Mouse (Mus musculus) kidney, adult 8-10 months (tissue): Measurements from ENCODE around the gene Pln.

Experiments
- DNase-seq, 2 experiments: peaks; one replicate each; pipeline ENCODE4 v3.0.0; 2022

Pln gene

DNA sequence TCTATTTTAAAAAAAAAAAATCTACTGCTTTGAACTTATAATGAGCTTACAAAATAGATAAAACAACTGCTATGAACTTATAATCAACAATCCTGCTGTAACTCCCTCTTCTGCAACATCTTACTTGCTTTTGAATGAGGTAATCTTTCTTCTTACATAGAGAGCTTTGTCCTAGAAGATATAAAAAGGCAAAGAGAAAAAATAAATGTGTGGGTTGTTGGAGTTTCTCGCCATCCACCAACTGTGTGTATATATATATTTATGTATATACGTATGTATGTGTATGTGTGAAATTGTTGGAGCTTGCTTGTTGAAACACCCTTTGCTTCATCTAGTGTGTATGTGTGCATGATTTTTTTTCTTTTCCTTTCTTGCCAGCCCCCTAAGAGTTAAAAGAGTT is 29.8 kb downstream of the Pln start:
- DNase-seq: no peak

DNA sequence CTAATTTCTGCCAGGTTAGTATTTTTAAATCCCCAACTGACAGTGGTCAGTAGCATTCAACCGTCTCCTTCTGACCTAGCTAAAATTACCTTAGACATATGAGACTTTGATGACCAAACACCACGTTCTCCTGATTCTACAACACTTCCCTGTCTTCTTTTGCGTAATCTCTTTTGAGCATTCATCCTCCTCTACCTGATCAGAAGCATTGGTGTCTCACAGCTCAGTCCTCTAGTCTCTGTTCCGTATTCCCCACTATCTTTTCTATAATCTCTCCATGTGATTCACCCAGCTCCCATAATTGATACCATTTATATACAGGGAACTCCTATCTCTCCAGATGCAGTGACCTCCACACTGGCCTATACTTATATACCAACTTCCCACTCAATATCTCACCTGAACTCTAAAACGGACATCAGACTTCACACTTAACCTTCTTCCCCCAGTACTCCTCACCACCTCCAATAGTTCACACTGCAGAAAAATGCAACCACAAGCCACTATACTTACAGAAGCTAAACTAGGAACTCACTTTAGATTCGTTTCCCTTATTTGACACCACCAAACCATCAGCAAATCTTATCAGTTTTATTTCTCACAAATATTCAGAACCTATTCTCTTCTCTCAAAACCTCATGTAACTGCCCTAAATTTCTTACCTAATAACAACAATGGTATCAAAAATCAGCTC is 36.6 kb downstream of the Pln start:
- no peak for DNase-seq

DNA sequence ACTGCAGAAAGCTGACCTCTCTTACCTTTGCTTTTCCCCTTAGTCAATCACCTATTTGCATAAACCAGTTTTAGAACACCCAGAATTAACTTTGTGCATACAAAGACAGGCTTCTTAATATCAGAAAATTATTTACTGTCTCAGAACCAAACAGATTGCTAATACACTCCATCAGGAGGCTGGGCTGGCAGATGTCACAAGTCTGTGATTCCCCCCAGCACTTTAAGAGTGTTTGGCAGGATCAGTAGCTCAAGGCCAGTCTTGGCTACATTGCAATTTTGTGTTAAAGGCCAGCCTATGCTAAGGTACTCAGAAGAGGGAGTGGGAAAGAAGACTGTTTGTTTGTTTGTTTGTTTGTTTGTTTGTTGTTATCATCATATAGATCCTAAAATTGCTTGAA is 39.6 kb downstream of the Pln start:
- DNase-seq: no peak

DNA sequence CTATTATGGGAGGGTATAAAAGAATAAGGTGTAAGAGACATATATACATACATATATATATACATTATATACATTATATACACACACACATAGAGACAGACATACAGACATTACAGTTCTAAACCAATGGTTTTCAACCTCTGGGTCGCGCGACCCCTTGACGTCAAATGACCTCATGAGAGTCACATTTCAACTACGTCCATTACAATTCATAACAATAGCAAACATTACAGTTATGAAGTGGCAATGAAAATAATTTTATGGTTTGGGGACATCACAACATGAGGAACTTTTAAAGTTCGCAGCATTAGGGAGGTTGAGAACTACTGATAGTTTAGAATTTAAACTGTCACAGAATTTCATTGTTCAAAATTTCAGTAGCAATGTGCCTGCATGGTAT is 40.8 kb downstream of the Pln start:
- DNase-seq: no peak

DNA sequence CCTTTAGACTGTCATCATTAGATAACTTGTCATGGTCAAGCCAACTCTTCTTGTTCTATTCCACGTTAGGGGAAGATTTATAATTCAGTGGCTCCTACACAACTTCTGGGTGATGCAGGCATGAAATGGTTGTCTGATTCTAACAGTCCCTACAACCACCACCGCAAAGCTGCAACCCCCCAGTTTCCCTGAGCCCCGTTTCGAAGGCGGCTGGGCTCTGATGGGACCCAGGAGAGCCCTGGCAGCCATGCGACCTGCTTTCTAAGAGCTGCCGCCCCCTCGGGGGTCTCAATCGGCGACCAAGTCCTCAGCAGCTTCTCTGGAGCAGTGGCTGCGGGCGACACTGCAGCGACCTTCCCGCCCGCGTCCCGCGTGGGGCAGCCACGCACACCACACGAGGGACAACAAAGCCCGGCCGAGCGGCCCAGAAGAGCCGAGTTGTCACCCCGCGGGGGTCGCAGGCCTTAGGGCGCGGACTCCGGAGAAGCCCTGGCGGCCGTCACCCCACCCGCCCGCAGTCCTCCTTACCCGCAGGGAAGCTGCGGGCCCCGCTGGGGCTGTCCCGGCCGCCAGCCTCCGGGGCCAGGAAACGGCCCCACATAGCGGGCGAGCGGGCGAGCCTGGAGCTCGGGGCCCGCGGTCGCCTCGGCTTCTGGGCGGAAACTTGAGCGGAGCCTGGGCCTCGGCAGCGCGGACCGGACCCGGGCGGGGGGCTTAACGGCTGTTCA is 41.7 kb downstream of the Pln start:
- DNase-seq: peak in 1 of 2 experiments; percentile 17

DNA sequence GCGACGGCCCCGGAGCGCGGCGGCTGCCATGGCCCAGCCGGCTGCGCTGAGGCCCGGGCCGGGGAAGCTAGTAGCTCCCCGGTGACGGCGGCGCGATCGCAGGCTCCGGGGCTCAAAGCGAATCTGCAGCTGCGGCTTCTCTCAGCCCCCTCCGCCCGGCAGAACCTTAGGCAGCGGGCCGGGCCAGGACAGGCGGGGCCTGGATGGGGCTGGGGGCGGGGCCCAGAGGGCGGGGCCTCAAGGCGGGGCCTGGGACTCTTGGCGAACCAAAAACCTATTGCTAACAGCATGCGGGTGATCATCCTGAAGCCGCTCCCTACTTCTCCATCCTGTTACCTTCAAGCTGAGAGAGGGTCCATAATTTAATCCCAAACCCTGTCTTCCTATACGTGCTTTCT is 42.2 kb downstream of the Pln start, which contains the start of gene Cep85l:
Cep85l (minus strand) TSS at position 239 of the 398 bp plus-strand sequence.
- peak; percentile 78 to 85 for DNase-seq

DNA sequence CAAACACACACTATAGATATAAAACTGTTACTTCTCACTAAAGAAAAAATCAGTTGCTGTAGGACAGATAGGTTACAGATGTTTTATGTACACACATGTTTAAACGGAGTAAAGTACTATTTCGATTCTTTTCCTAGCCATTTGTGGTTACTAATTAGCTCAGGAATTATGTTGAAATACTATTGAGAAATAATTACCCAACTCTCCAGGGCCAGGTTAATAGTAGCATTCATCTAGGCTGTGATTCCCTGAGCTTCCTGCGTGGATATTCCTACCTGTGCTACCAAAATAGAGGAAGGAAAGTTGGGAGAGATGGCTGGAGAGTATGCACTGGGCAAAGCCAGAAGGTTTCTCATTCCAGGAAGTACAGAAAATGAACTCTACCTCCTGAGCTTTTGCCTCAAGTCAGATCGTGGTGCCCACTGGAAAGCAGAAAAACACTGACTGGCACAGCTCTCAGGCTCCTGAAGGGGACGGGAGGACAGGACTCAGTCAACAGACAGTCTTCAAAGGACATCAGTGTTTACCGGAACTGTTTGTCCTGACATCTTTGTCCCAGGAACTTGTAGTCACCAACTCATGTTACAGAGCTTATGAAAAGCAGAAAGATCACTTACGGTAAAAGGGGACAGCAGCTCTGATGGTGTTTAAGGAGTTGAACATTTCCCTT is 45.4 kb downstream of the Pln start:
- DNase-seq: peak; percentile 8 to 23

DNA sequence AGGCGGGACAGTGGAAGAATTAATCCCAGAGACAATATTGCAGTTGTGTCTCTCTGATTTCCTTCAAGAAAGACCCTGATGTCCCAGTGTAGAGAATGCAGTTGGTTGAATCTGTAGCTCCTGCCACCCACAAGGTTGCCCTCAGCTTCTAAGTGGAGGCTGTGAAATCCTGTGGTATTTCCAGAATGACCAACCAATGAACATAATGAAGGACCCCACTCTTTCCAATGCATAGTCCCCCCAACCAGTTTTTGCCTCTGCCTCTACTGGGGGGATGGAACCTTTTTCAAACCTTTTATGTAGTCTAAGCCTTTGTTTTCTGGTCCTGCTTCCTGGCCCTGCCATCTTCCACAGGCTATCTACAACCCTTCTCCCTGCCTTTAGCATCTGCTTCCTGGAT is 47.4 kb downstream of the Pln start:
- DNase-seq: no peak

DNA sequence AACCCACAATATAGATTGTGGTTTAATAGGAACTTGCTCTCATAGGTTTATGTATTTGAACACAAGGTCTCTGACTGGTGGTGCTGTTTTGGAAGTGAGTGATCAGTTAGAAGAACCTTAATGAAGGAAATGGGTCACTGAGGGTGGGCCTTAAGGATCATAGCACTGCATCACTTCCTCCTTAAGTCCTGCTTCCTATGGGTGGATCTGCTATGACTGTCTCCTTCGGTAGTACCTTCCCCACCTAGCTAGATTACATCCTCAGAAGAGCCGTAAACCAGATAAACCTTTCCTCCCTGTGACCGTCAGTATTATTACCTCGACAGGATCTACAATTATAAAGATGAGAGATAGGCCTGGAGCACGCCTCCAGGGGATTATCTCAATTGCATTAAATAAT is 48.0 kb downstream of the Pln start:
- DNase-seq: no peak

DNA sequence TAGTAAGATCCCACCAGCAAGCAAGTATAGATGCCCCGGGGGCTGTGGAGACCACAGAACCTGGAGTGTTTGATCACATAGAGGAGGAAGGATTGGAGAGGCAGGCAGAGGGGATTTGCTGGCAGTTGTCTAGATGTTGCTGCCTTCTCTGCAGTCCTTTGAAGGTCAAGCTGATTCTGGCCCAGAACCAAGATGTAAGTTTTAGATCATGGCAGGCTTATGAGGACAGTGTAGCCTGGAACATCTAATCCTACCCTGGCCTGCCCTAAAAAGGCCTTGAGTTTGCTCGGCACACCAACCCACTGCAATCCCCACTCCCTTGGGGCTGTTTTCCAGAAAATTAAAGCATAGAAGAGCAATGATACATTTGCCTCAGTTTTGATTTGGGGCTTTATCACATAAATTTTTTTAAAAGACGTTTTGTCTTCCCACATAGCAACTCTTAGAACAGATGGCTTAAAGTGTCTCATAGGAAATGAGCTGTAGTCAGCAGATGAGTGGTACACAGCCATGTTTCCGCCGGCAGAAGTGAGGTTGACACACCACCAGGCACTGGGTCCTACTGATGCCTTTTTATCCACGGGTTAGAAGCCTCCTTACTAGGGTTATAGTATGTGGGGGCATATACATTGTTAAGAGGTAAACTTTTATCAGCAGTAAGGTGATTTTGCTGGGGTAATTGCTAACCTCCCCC is 50.9 kb downstream of the Pln start:
- no peak for DNase-seq

DNA sequence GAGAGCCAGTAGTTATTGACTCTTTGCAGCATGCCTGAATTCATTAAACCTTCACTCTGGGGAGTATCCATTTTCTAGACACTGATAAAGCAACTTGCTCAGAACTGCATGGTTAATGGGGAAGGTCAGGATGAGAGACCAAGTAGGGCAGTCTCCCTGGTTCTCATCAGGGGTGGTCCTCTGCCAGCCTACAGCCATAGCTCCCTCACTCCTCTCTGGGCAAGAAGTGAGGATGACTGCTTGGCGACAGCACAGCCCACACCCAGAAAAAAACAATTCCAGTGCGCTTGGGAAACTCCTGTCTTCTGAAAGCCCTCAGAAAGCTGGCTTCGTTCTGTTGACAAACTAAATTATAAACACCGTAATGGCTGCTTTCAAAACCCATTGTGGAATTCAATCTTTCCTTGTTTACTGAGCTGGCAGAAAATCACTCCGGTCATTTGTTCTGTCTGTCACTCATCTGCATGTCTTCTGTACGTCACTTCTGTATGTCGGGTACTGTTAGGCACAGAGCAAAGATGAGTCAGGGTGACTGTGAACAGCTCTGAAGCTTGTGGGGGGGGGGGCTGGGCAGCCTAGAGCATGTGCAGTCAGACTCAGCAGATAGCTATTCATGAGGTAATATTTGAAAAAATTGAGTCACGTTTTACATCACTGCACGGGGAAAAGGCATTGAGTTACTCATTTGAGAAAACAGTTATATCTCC is 57.6 kb downstream of the Pln start:
- no peak for DNase-seq
